Mouse (Mus musculus) hindbrain, postnatal 0 days (tissue): ENCODE results near the gene Pde4b. TPM values are rescaled to one million over a fixed set of nuclear protein-coding genes. Genes with fewer than 3 reads are reported as not detected.

ENCODE experiments used
- ATAC-seq: fragments of 200-750 bp; cut with Nextera tagmentation; 2 replicates; pipeline ENCODE4 v1.8.0; 2017; ENCODE audit warnings: mild to moderate bottlenecking, moderate TSS enrichment, moderate library complexity
- DNase-seq: peaks from one replicate; pipeline ENCODE4 v3.0.0-alpha.2; 2015; ENCODE audit warnings: low spot score
- H3K27ac ChIP-seq: fragments of 300-500 bp; sonication (generic); 2 replicates; pipeline ENCODE4 v1.5.1; 2014; ENCODE audit warnings: mild to moderate bottlenecking
- H3K27me3 ChIP-seq: fragments of 300-500 bp; sonication (generic); 2 replicates; pipeline ENCODE4 v1.6.1; 2014; ENCODE audit warnings: low read length, mixed read lengths; ENCODE audit not compliant: insufficient read depth
- H3K36me3 ChIP-seq: fragments of 300-500 bp; sonication (generic); 2 replicates; pipeline ENCODE4 v1.6.1; 2014; ENCODE audit warnings: low read length, mixed read lengths; ENCODE audit not compliant: insufficient read depth
- H3K4me1 ChIP-seq: fragments of 300-500 bp; sonication (generic); 2 replicates; pipeline ENCODE4 v1.6.1; 2014; ENCODE audit warnings: antibody characterized with exemption, low read length, mixed read lengths; ENCODE audit not compliant: insufficient read depth
- H3K4me2 ChIP-seq: fragments of 300-500 bp; sonication (generic); 2 replicates; pipeline ENCODE4 v1.6.1; 2014; ENCODE audit warnings: low read depth, mild to moderate bottlenecking, low read length, moderate library complexity, mixed read lengths
- H3K4me3 ChIP-seq: fragments of 300-500 bp; sonication (generic); 2 replicates; pipeline ENCODE4 v1.5.1; 2014; ENCODE audit warnings: low read length
- H3K9ac ChIP-seq: fragments of 300-500 bp; sonication (generic); replicated peaks from 2 replicates; pipeline ENCODE4 v1.6.1; 2014; ENCODE audit warnings: mild to moderate bottlenecking, low read length, moderate library complexity, mixed read lengths
- H3K9me3 ChIP-seq: fragments of 300-500 bp; sonication (generic); 2 replicates; pipeline ENCODE4 v1.6.1; 2016; ENCODE audit warnings: low read length, mixed read lengths
- CTCF ChIP-seq: IDR thresholded peaks from 2 replicates; pipeline ENCODE4 v1.5.1; 2016; ENCODE audit warnings: antibody characterized with exemption, control low read depth, low read depth
- WGBS: fragments of 180-500 bp; shearing (Covaris S2); extraction: QIAGEN DNeasy Blood & Tissue Kit; methylation state at CpG from one replicate; pipeline ENCODE4 v1.1.7; 2014; 5-methylcytosine and 5-hydroxymethylcytosine counted together
- polyA plus RNA-seq: library from polyadenylated mRNA; unstranded; fragments of >200 nt; fragmentation: Nextera tagmentation; extraction: Ambion mirVana; gene quantifications from 2 replicates; pipeline ENCODE4 v1.2.1, GENCODE M21; 2015
- total RNA-seq: library from RNA; depleted of rRNA; stranded (reverse); fragments of >200 nt; gene quantifications from 2 replicates; pipeline ENCODE4 v1.2.3, GENCODE M21; 2014

The Pde4b gene
- total and polyA plus RNA-seq, 2 experiments from 2014 or later = 46.8 to 62.5 TPM

- H3K4me3 ChIP-seq = no peak overlapping the region
- no peaks in the 10 kb centered on the region for H3K9me3 ChIP-seq
- WGBS = 39% methylated on average over 2 of the region's 2 CpGs
- no peaks in the 10 kb centered on the region for H3K27me3 ChIP-seq
- no peak for TF ChIP-seq CTCF
- peak; percentile 82 for ATAC-seq
- H3K9ac ChIP-seq = no peak overlapping the region
- DNase-seq = peak; percentile 41
- H3K36me3 ChIP-seq = no peaks in the 10 kb centered on the region
- peaks cover 4% of the 10 kb centered on the region; the same call in 1 of the 2 replicates for H3K4me1 ChIP-seq
- no peak overlapping the region for H3K4me2 ChIP-seq
- 0 out of 2 replicates have a peak overlapping the region, but pooled peaks have one; percentile 11 for H3K27ac ChIP-seq
Observed at GRCm38 (mm10) chr4:102413101-102413500, 325.8 kb downstream of the Pde4b start.

GRCm38 (mm10) chr4:102413794-102414193 is 326.5 kb downstream of the Pde4b start:
- DNase-seq (peak; percentile 76), ATAC-seq (0 out of 2 replicates have a peak, but pooled peaks have one; percentile 67)
- Histone ChIP-seq H3K27me3 (no peaks in the 10 kb centered on the region), H3K9me3 (no peaks in the 10 kb centered on the region), H3K4me2 (0 out of 2 replicates have a peak overlapping the region, but pooled peaks have one; percentile 1), H3K9ac (no peak overlapping the region), H3K27ac (peak overlapping the region; percentile 3; the same call in 1 of the 2 replicates), H3K36me3 (no peaks in the 10 kb centered on the region), H3K4me1 (peaks cover 4% of the 10 kb centered on the region; the same call in 1 of the 2 replicates), H3K4me3 (no peak overlapping the region)
- TF ChIP-seq CTCF = no peak
- WGBS = 12% methylated on average over 4 of the region's 4 CpGs

- WGBS = 65% methylated on average over 4 of the region's 4 CpGs
- Histone ChIP-seq H3K27me3 (no peaks in the 10 kb centered on the region), H3K4me2 (no peak overlapping the region), H3K4me1 (0 out of 2 replicates have a peak, but pooled peaks cover 4% of the 10 kb centered on the region), H3K4me3 (no peak overlapping the region), H3K9me3 (no peaks in the 10 kb centered on the region), H3K9ac (no peak overlapping the region), H3K27ac (no peak overlapping the region), H3K36me3 (no peaks in the 10 kb centered on the region)
- DNase-seq = no peak
- ATAC-seq = peak; percentile 35; the same call in 1 of the 2 replicates
- TF ChIP-seq CTCF = no peak
Observed at GRCm38 (mm10) chr4:102414610-102415009, 327.3 kb downstream of the Pde4b start.

GRCm38 (mm10) chr4:102420794-102421397 is 333.6 kb downstream of the Pde4b start:
- DNase-seq (no peak), ATAC-seq (peak; percentile 12; the same call in 1 of the 2 replicates)
- WGBS = 11% methylated on average over 11 of the region's 11 CpGs

GRCm38 (mm10) chr4:102421398-102421859 is 334.1 kb downstream of the Pde4b start:
- Histone ChIP-seq H3K27me3 (no peaks in the 10 kb centered on the region), H3K4me2 (peak overlapping the region; percentile 58), H3K27ac (peak overlapping the region; percentile 66), H3K36me3 (no peaks in the 10 kb centered on the region), H3K4me3 (peak overlapping the region; percentile 38), H3K9me3 (no peaks in the 10 kb centered on the region), H3K9ac (peak overlapping the region; percentile 39), H3K4me1 (no peaks in the 10 kb centered on the region)
- 8% methylated on average over 18 of the region's 18 CpGs for WGBS
- TF ChIP-seq CTCF = no peak
- peak; percentile 59 for DNase-seq
- peak; percentile 78 for ATAC-seq

More at GRCm38 (mm10) chr4:102420794-102421397, 333.6 kb downstream of the Pde4b start:
- Histone ChIP-seq H3K4me3 (peak overlapping the region; percentile 38), H3K36me3 (no peaks in the 10 kb centered on the region), H3K9ac (peak overlapping the region; percentile 39), H3K9me3 (no peaks in the 10 kb centered on the region), H3K4me1 (no peaks in the 10 kb centered on the region), H3K4me2 (peak overlapping the region; percentile 58), H3K27ac (peak overlapping the region; percentile 66), H3K27me3 (no peaks in the 10 kb centered on the region)
- TF ChIP-seq CTCF = no peak

- Histone ChIP-seq H3K27me3 (no peaks in the 10 kb centered on the region), H3K27ac (no peak overlapping the region), H3K9ac (no peak overlapping the region), H3K4me2 (no peak overlapping the region), H3K4me1 (no peaks in the 10 kb centered on the region), H3K4me3 (no peak overlapping the region), H3K36me3 (no peaks in the 10 kb centered on the region), H3K9me3 (no peaks in the 10 kb centered on the region)
- TF ChIP-seq CTCF = no peak
- ATAC-seq (no peak), DNase-seq (no peak)
- WGBS = 90% methylated on average over 3 of the region's 3 CpGs
Observed at GRCm38 (mm10) chr4:102424104-102424503, 336.8 kb downstream of the Pde4b start.

- Histone ChIP-seq H3K4me3 (no peak overlapping the region), H3K36me3 (no peaks in the 10 kb centered on the region), H3K4me2 (no peak overlapping the region), H3K9me3 (no peaks in the 10 kb centered on the region), H3K4me1 (peaks cover 5% of the 10 kb centered on the region; the same call in 1 of the 2 replicates), H3K9ac (no peak overlapping the region), H3K27ac (no peak overlapping the region), H3K27me3 (no peaks in the 10 kb centered on the region)
- 70% methylated on average over 3 of the region's 3 CpGs for WGBS
- no peak for TF ChIP-seq CTCF
- DNase-seq = no peak
- no peak for ATAC-seq
Observed at GRCm38 (mm10) chr4:102425422-102425821, 338.1 kb downstream of the Pde4b start.
